Mouse (Mus musculus) G1E (cell line): ENCODE measurements around the gene Kynu.

ENCODE experiments used
- CTCF ChIP-seq: IDR thresholded peaks from 2 replicates; pipeline ENCODE4 v1.5.1; 2012; ENCODE audit warnings: low read depth, low read length, inconsistent platforms, mixed read lengths
- TAL1 ChIP-seq: conservative IDR thresholded peaks from 2 replicates; pipeline ENCODE4 v1.6.1; 2012; ENCODE audit warnings: low read depth, low read length, inconsistent platforms, mixed read lengths

GRCm38 (mm10) chr2:43546448-43546847 lies 8.7 kb upstream of the Kynu start:
- no peak for TF ChIP-seq TAL1
- no peak for TF ChIP-seq CTCF
